Mouse (Mus musculus): ENCODE measurements around the gene Gfpt2. TPM values are rescaled to one million over a fixed set of nuclear protein-coding genes. Genes with fewer than 3 reads are reported as not detected.
"Not testable (repeated sequence)": the region's sequence is repeated elsewhere in the genome, so short reads cannot be mapped to it uniquely, and the experiment has no call there.

The Gfpt2 gene
- total RNA-seq, 2 experiments from 2014 or later = 11.8 to 13.9 TPM

GRCm38 (mm10) chr11:49781833-49782399 is 12.1 kb upstream of the Gfpt2 start:
- intact Hi-C loops (cut with DNase I) = no loop called here
- no peak for DNase-seq (ENCODE audit: low spot score)

GRCm38 (mm10) chr11:49793131-49793530 is 847 bp upstream of the Gfpt2 start:
- DNase-seq (ENCODE audit: low spot score) = peak; percentile 59
- intact Hi-C loops (cut with DNase I) = loop anchor here (5.0 kb wide), 1 partner anchor 54 kb away; the partner anchor contains the start of gene Mapk9

DNA sequence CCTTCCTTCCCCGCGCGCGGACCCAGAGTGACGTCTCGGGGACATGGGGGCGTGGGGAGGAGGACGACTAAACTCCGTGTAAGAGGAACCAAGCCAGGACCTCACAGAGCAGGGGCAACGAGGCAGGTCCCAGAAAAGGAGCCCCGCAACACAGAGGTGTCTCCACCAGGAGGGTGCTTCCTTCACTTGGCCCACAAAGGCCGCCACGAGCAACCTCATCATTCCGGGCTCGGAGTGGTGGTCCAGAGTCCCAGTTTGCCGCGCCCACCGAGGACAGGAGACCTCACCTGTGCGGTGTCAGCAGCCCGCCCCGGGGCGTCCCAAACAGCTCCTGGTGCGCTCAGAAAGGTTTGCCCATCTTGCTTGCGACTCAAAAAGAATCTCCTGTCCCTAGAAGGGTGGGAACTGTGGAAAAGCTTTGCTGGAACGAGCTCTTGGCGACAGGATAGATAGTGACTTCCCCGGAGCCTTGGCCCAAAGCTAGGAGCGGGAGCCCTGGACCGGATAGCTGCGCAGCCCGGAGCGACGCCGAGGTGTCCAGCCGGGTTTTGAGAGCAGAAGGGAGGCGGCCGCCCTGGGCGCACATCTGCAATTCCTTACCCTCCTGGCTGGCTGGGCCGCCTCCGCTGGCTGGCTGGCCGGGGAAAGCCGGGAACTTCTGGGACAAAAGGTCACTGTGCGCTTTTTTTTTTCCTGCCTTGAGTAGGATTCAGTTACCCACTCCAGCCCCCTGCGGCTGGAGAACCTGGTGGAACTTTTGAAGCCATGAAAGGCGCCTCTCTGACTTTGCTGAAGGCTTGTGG is 565 bp downstream of the Gfpt2 start:
- intact Hi-C loops (cut with DNase I) = loop anchor here (5.0 kb wide), 1 partner anchor 53 kb away; the partner anchor contains the start of gene Mapk9
- peak; percentile 31 for DNase-seq (ENCODE audit: low spot score)

DNA sequence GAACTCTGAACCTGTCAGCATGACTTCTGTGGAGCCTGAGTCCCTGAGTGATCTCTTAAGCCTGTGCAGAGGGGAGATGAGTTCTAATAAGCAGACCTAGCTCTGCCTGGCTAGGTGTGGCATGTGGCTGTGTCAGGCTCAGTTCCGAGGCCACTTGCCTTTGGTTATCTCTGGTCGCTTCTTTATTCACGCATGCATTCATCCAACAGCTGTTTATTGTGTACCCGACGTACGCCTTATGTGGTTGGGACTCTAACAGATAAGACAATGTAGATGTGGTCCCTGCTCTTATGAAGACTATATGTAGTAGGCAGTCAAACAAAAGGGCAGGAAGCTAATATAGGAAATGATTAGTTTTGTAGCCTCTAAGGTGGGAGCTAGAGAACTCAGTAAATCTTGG is 5.0 kb downstream of the Gfpt2 start:
- DNase-seq (ENCODE audit: low spot score) = no peak
- intact Hi-C loops (cut with DNase I) = no loop called here

GRCm38 (mm10) chr11:49801516-49801915 is 7.5 kb downstream of the Gfpt2 start:
- intact Hi-C loops (cut with DNase I) = no loop called here
- no peak for DNase-seq (ENCODE audit: low spot score)

DNA sequence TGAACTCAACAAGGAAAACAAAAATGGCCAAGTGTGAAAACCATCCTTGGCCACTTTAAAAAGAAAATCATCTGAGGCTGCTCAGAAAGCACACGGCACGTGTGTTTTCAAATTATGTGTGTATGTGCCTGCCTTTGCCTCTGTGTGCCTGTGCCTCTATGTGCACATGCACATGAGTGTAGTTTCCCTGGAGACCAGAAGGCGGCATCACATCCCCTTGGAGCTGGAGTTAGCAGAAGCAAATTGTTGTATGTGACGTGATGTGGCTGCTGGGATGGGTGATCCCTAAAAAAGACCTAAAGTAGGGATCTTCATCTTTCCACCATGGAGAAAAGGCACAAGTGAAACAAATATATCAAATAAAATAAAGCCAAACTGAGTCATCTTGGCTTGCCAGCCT is 9.8 kb downstream of the Gfpt2 start:
- no peak for DNase-seq (ENCODE audit: low spot score)
- intact Hi-C loops (cut with DNase I) = no loop called here

GRCm38 (mm10) chr11:49806218-49806617 is 12.2 kb downstream of the Gfpt2 start:
- no peak for DNase-seq (ENCODE audit: low spot score)
- intact Hi-C loops (cut with DNase I) = no loop called here

GRCm38 (mm10) chr11:49808946-49809345 is 15.0 kb downstream of the Gfpt2 start:
- no peak for DNase-seq (ENCODE audit: low spot score)
- intact Hi-C loops (cut with DNase I) = no loop called here

GRCm38 (mm10) chr11:49810696-49811095 is 16.7 kb downstream of the Gfpt2 start:
- intact Hi-C loops (cut with DNase I); DNase-seq (ENCODE audit: low spot score): not testable (repeated sequence)

GRCm38 (mm10) chr11:49811099-49811541 is 17.1 kb downstream of the Gfpt2 start:
- intact Hi-C loops (cut with DNase I) = no loop called here
- DNase-seq (ENCODE audit: low spot score) = peak; percentile 55

GRCm38 (mm10) chr11:49811879-49812278 is 17.9 kb downstream of the Gfpt2 start:
- DNase-seq (ENCODE audit: low spot score) = no peak
- intact Hi-C loops (cut with DNase I) = no loop called here

DNA sequence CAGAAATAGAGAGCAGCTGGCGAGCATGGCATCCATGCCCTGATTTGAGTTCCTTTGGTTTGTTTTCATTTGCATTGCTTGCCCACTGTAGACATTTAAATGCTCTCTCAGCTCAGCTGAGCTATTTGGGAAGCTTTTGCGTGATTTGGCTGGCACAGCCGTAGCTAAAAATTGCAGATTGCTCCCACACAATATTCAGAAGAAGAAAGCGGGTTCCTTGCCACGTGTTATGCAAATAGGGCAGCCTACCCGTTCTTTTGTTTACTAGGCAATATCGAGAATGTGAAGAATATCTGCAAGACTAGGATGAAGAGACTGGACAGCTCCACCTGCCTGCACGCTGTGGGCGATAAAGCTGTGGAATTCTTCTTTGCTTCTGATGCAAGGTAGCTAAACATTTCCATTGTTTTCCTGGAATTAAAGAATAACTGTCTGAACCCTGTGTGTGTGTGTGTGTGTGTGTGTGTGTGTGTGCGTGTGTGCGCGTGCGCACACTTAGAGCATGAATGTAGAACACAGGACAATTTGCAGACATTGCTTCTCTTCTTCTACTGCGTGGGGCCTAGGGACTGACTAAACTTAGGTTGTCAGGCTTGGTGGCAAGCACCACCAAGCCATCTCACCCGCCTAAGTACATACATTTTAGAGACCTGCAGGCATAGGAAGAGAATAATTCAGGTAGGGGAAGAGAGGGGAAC is 25.0 kb downstream of the Gfpt2 start:
- DNase-seq (ENCODE audit: low spot score) = no peak
- intact Hi-C loops (cut with DNase I) = no loop called here

- intact Hi-C loops (cut with DNase I) = no loop called here
- no peak for DNase-seq (ENCODE audit: low spot score)
Measured at GRCm38 (mm10) chr11:49819676-49820075, 25.7 kb downstream of the Gfpt2 start.

DNA sequence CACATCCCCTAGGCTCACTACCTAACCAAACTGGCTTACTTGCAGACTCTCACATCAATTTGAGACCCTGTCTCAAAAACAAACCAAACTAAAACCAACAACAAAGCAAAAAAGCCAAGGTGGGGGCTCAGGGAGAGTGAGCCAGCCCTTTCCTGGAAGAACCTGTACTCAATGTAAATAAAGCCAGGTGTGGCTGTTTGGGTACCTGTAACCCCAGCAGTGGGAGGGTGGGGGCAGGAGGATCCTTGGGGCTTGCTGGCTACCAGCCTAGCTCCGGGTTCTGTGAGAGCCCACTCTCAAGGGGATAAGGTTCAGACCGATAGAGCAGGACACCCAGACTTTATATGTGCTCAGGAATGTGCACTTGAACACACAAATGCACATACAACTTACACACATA is 26.9 kb downstream of the Gfpt2 start:
- intact Hi-C loops (cut with DNase I) = no loop called here
- DNase-seq (ENCODE audit: low spot score) = no peak

DNA sequence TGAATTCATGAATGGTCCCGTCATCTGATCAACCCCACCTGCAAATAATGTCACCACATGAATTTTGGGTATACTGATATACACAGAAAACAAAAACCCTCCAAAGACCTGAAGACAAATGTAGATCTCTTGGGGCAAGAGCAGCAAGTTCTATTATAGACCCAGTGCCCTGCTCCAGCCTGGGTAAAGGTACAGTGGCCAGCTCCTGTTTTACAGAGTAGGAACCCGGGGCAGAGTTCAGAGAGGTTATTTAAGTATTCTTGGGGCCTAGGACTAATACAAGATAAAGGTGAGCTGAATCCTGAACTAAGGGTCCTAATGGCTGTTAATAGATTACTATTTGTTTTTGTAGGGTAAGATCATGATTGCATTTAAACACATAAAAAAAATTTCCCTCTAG is 27.6 kb downstream of the Gfpt2 start:
- no peak for DNase-seq (ENCODE audit: low spot score)
- intact Hi-C loops (cut with DNase I) = no loop called here

- no peak for DNase-seq (ENCODE audit: low spot score)
- intact Hi-C loops (cut with DNase I) = no loop called here
Measured at GRCm38 (mm10) chr11:49822337-49822736, 28.4 kb downstream of the Gfpt2 start.

GRCm38 (mm10) chr11:49824896-49825295 is 30.9 kb downstream of the Gfpt2 start:
- intact Hi-C loops (cut with DNase I) = loop anchor here (5.0 kb wide), 2 partner anchors 42 to 98 kb away; no protein-coding TSS in a partner anchor
- DNase-seq (ENCODE audit: low spot score) = peak; percentile 21

GRCm38 (mm10) chr11:49827243-49827642 is 33.3 kb downstream of the Gfpt2 start:
- no peak for DNase-seq (ENCODE audit: low spot score)
- intact Hi-C loops (cut with DNase I) = loop anchor here (5.0 kb wide), 2 partner anchors 40 to 100 kb away; no protein-coding TSS in a partner anchor

GRCm38 (mm10) chr11:49829176-49829745 is 35.3 kb downstream of the Gfpt2 start:
- intact Hi-C loops (cut with DNase I) = loop anchor here (5.0 kb wide), 2 partner anchors 38 to 102 kb away; no protein-coding TSS in a partner anchor
- DNase-seq (ENCODE audit: low spot score) = no peak

DNA sequence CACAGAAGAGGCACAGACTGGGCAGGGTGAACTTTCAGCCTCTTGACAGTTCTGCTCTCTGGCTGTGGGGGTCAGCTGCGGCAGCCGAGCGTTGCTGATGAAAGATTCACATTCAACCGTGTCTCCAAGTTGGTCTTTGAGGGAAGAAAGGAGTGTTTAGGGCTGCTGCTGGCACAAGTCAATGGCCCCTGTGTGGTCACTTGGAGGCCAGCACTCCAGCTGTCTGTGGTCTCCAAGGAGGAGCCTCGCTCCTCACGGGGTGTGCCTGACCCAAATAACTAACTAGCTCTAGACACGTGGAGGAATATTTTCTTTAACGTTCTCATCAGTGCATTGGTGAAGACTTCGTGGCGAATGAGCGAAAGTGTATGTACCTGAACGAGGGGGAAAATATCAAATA is 38.0 kb downstream of the Gfpt2 start:
- intact Hi-C loops (cut with DNase I) = no loop called here
- no peak for DNase-seq (ENCODE audit: low spot score)
